Mouse (Mus musculus) CH12.LX (cell line): ENCODE data around the gene Kcnj15. TPM values are rescaled to one million over a fixed set of nuclear protein-coding genes. Genes with fewer than 3 reads are reported as not detected.

Experiments used
- DNase-seq: peaks from one replicate; pipeline ENCODE4 v3.0.0-alpha.2; 2013; ENCODE audit errors: extremely low read depth
- H3K27ac ChIP-seq: 2 replicates; pipeline ENCODE4 v1.5.1; 2012; ENCODE audit warnings: low read depth, mild to moderate bottlenecking, control low read depth, moderate library complexity; ENCODE audit not compliant: insufficient read depth
- H3K27me3 ChIP-seq: replicated peaks from 2 replicates; pipeline ENCODE3; 2012; ENCODE audit warnings: inconsistent platforms
- H3K36me3 ChIP-seq, 2 experiments: replicated peaks in 1 of 2; 2 replicates each; pipeline versions ENCODE3 to v1.6.1; 2012; ENCODE audit warnings: inconsistent platforms in 1 of 2, low read length in 1 of 2, mild to moderate bottlenecking in 1 of 2, mixed read lengths in 1 of 2, moderate library complexity in 1 of 2; ENCODE audit not compliant: control insufficient read depth in 1 of 2, insufficient read depth in 1 of 2
- H3K4me1 ChIP-seq, 2 experiments: 2 replicates each; pipeline ENCODE4 v1.6.1; 2012; ENCODE audit warnings: inconsistent platforms in 1 of 2, moderate library complexity in 1 of 2; ENCODE audit not compliant: insufficient read depth in 2 of 2, control insufficient read depth in 1 of 2
- H3K4me2 ChIP-seq: 2 replicates; pipeline ENCODE4 v1.6.1; 2012; ENCODE audit warnings: low read depth, mild to moderate bottlenecking, control low read depth; ENCODE audit not compliant: poor library complexity, insufficient read depth, severe bottlenecking
- H3K4me3 ChIP-seq, 3 experiments: fragments of 150-350 bp in 1 of 3; sonication (generic) in 1 of 3; replicated peaks in 1 of 3; 2 replicates each; pipeline versions ENCODE3 to v1.5.1; 2011 to 2012; ENCODE audit warnings: low read depth in 2 of 3, low read length in 2 of 3, mild to moderate bottlenecking in 2 of 3, moderate library complexity in 2 of 3, control low read depth in 1 of 3, improper control_type of control experiment in 1 of 3, inconsistent platforms in 1 of 3, mixed read lengths in 1 of 3; ENCODE audit not compliant: poor library complexity in 1 of 3
- H3K79me2 ChIP-seq: replicated peaks from 2 replicates; pipeline ENCODE4 v1.6.1; 2012; ENCODE audit warnings: mild to moderate bottlenecking, moderate library complexity; ENCODE audit not compliant: control insufficient read depth, poor library complexity, insufficient read depth, severe bottlenecking; ENCODE audit errors: extremely low read depth
- H3K9ac ChIP-seq: 2 replicates; pipeline ENCODE4 v1.6.1; 2012; ENCODE audit warnings: low read depth, mild to moderate bottlenecking, control low read depth, moderate library complexity; ENCODE audit not compliant: insufficient read depth
- H3K9me3 ChIP-seq: replicated peaks from 2 replicates; pipeline ENCODE3; 2012; ENCODE audit warnings: low read length, inconsistent platforms, mixed read lengths
- E2F4 ChIP-seq: IDR thresholded peaks from 2 replicates; pipeline ENCODE4 v1.6.1; 2011; ENCODE audit warnings: low read depth, low read length, improper control_type of control experiment; ENCODE audit not compliant: insufficient replicate concordance
- EP300 ChIP-seq: IDR thresholded peaks from 2 replicates; pipeline ENCODE4 v1.6.1; 2011; ENCODE audit warnings: low read length, improper control_type of control experiment
- MAX ChIP-seq: IDR thresholded peaks from 2 replicates; pipeline ENCODE4 v1.6.1; 2011; ENCODE audit warnings: low read length, improper control_type of control experiment
- MAZ ChIP-seq: IDR thresholded peaks from 2 replicates; pipeline ENCODE4 v1.6.1; 2012; ENCODE audit warnings: low read depth, mild to moderate bottlenecking, inconsistent platforms, low read length, improper control_type of control experiment, moderate library complexity
- MXI1 ChIP-seq: IDR thresholded peaks from 2 replicates; pipeline ENCODE4 v1.6.1; 2011; ENCODE audit warnings: mild to moderate bottlenecking, low read depth, low read length, improper control_type of control experiment
- NELFE ChIP-seq: IDR thresholded peaks from 2 replicates; pipeline ENCODE4 v1.6.1; 2011; ENCODE audit warnings: low read depth, low read length, improper control_type of control experiment
- NRF1 ChIP-seq: IDR thresholded peaks from 2 replicates; pipeline ENCODE4 v1.6.1; 2014; ENCODE audit warnings: low read depth, mild to moderate bottlenecking, inconsistent platforms, low read length, improper control_type of control experiment, moderate library complexity
- PAX5 ChIP-seq: IDR thresholded peaks from 2 replicates; pipeline ENCODE4 v1.6.1; 2012; ENCODE audit warnings: low read length, inconsistent platforms, mixed read lengths
- TBP ChIP-seq: conservative IDR thresholded peaks from 2 replicates; pipeline ENCODE4 v1.6.1; 2011; ENCODE audit warnings: low read depth, low read length, improper control_type of control experiment
- USF1 ChIP-seq: IDR thresholded peaks from 2 replicates; pipeline ENCODE4 v1.6.1; 2014; ENCODE audit warnings: low read depth, mild to moderate bottlenecking, inconsistent platforms, low read length, improper control_type of control experiment
- ZKSCAN1 ChIP-seq: IDR thresholded peaks from 2 replicates; pipeline ENCODE4 v1.6.1; 2012; ENCODE audit warnings: low read depth, inconsistent platforms, low read length, improper control_type of control experiment, borderline replicate concordance
- dilution Hi-C: fragments of 300-500 bp; cut with MboI; formaldehyde crosslinking; loops from 2 replicates; pipeline ENCODE4 v1.14.3; 2020; ENCODE audit warnings: low sequenced_read_pairs; ENCODE audit not compliant: extremely low pct_unique_long_range_greater_than_20kb, extremely low pct_ligation_motif_present
- in situ Hi-C: fragments of 300-500 bp; cut with MboI; formaldehyde crosslinking; loops from 3 replicates; pipeline ENCODE4 v1.14.3; 2019; ENCODE audit warnings: low sequenced_read_pairs, low pct_ligation_motif_present, low pct_unique_long_range_greater_than_20kb, mixed read lengths
- polyA plus RNA-seq: library from polyadenylated mRNA; unstranded; fragments of >175 nt; gene quantifications from 2 replicates; pipeline ENCODE4 v1.2.1, GENCODE M21; 2012; ENCODE audit warnings: low read depth; ENCODE audit not compliant: insufficient read length
- total RNA-seq, 2 experiments: library from RNA; depleted of rRNA; stranded (reverse); fragments of 300-350 nt in 1 of 2; fragments of >200 nt in 1 of 2; gene quantifications; 2 replicates each; pipeline ENCODE4 v1.2.3; 2012 to 2014

Kcnj15 gene
- total and polyA plus RNA-seq, 3 experiments = 0.37 to 1.1 (median 0.51) TPM

DNA sequence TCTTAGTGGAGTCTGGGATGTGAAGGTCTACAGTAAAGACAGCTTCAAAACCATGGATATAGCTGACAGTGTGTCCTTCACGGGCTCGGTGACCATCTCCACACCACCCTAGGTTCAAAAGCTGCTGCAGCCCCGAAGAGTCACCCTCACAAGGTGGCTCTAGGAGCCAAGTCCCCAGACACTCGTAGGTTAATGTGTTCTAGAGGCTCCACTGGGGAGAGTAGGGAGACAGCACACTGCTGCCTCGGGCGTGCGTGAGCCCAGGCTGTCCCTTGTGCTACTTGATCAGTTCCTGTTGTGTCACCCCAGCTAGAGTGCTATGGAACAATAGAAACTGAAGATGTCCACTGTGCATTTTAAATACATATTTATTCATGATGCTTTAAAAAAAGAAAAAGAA is 41.0 kb upstream of the Kcnj15 start:
- in situ Hi-C loops = loop anchor here (10.0 kb wide), 1 partner anchor 218 kb away; no protein-coding TSS in a partner anchor

DNA sequence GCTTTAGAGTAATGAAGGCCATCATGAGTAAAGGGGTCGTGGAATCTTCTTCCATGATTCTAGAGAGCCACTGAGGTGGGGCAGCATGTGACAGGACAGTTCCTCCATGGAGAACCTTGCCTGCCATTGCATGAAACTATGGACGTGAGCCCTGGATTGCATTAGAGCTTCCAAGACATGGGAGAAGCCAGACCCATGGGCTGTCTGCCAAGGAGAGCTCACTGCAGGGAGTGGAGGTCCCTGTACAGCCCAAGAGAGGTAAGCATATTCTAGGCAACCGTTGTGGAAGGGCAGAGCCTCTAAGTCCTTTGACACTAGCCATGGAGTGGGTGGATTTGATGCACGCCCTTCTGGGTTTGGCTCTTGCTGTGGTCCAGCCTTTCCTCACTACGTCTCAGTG is 40.5 kb upstream of the Kcnj15 start:
- Histone ChIP-seq H3K4me2 (no peak overlapping the region), H3K9ac (no peak overlapping the region), H3K27ac (no peak overlapping the region), H3K9me3 (peaks cover 5% of the 10 kb centered on the region), H3K4me3 (no peak overlapping the region), H3K4me1 (peaks cover 10 to 27% of the 10 kb centered on the region in 2 experiments), H3K27me3 (no peaks in the 10 kb centered on the region), H3K36me3 (no peaks in the 10 kb centered on the region), H3K79me2 (no peaks in the 10 kb centered on the region)
- DNase-seq = no peak
- in situ Hi-C loops = loop anchor here (10.0 kb wide), 1 partner anchor 218 kb away; no protein-coding TSS in a partner anchor
- dilution Hi-C loops = no loop called here
- no peak for TF ChIP-seq TBP
- TF ChIP-seq USF1 = no peak
- no peak for TF ChIP-seq NELFE
- TF ChIP-seq PAX5 = no peak

More for the DNA sequence above, 41.0 kb upstream of the Kcnj15 start:
- DNase-seq = no peak
- dilution Hi-C loops = no loop called here
- Histone ChIP-seq H3K9ac (no peak overlapping the region), H3K9me3 (peaks cover 5% of the 10 kb centered on the region), H3K4me1 (peaks cover 10 to 27% of the 10 kb centered on the region in 2 experiments), H3K27me3 (no peaks in the 10 kb centered on the region), H3K36me3 (no peaks in the 10 kb centered on the region), H3K4me2 (no peak overlapping the region), H3K4me3 (no peak overlapping the region), H3K27ac (no peak overlapping the region), H3K79me2 (no peaks in the 10 kb centered on the region)
- TF ChIP-seq NRF1 (no peak), MXI1 (no peak), MAZ (no peak), EP300 (no peak)

DNA sequence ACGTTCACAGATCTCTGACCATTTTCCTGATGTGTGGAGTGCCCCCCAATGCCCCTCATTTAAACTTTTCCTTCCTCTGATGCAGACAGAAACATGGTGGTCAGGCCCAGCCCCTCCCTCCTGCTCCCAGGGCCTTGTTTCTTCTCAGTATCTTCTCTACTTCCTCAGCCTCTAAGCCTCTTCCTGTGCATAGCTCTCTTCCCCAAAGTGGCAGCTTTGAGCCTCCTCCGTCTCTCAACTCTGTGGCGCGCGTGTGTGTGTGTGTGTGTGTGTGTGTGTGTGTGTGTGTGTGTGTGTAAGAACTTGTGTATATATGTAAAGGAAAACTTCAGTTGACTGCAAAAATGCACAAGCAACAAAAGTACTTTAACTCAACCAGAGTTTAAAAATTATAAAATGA is 38.6 kb upstream of the Kcnj15 start:
- Histone ChIP-seq H3K4me1 (peaks cover 18 to 32% of the 10 kb centered on the region in 2 experiments), H3K4me2 (no peak overlapping the region), H3K79me2 (no peaks in the 10 kb centered on the region), H3K36me3 (no peaks in the 10 kb centered on the region), H3K27ac (no peak overlapping the region), H3K9me3 (peaks cover 5% of the 10 kb centered on the region), H3K9ac (no peak overlapping the region), H3K27me3 (no peaks in the 10 kb centered on the region), H3K4me3 (no peak overlapping the region)
- DNase-seq = no peak
- TF ChIP-seq NELFE = no peak
- TF ChIP-seq MAX = no peak
- TF ChIP-seq E2F4 = no peak
- no peak for TF ChIP-seq ZKSCAN1
- no peak for TF ChIP-seq MXI1
- in situ Hi-C loops (loop anchor here (10.0 kb wide), 1 partner anchor 216 kb away; no protein-coding TSS in a partner anchor), dilution Hi-C loops (no loop called here)
